Mouse (Mus musculus) heart, postnatal 0 days (tissue): ENCODE data around the gene Ambn. TPM values are rescaled to one million over a fixed set of nuclear protein-coding genes. Genes with fewer than 3 reads are reported as not detected.

Experiments
- ATAC-seq: fragments of 200-750 bp; cut with Nextera tagmentation; 2 replicates; pipeline ENCODE4 v1.8.0; 2017; ENCODE audit warnings: low read depth, moderate number of reproducible peaks, moderate library complexity; ENCODE audit not compliant: insufficient read depth
- DNase-seq: peaks from one replicate; pipeline ENCODE4 v3.0.0-alpha.2; 2016; ENCODE audit warnings: low spot score
- H3K27ac ChIP-seq: fragments of 300-500 bp; sonication (generic); 2 replicates; pipeline ENCODE4 v1.5.1; 2014; ENCODE audit warnings: low read depth, mild to moderate bottlenecking
- H3K27me3 ChIP-seq: fragments of 300-500 bp; sonication (generic); 2 replicates; pipeline ENCODE4 v1.6.1; 2014; ENCODE audit warnings: low read length, mixed read lengths; ENCODE audit not compliant: control insufficient read depth, insufficient read depth
- H3K36me3 ChIP-seq: fragments of 300-500 bp; sonication (generic); replicated peaks from 2 replicates; pipeline ENCODE4 v1.6.1; 2014; ENCODE audit warnings: low read length, mixed read lengths; ENCODE audit not compliant: control insufficient read depth, insufficient read depth
- H3K4me1 ChIP-seq: fragments of 300-500 bp; sonication (generic); 2 replicates; pipeline ENCODE4 v1.6.1; 2014; ENCODE audit warnings: antibody characterized with exemption; ENCODE audit not compliant: control insufficient read depth, insufficient read depth
- H3K4me2 ChIP-seq: fragments of 300-500 bp; sonication (generic); 2 replicates; pipeline ENCODE4 v1.6.1; 2014; ENCODE audit warnings: low read depth, mild to moderate bottlenecking, low read length, moderate library complexity
- H3K4me3 ChIP-seq: fragments of 300-500 bp; sonication (generic); 2 replicates; pipeline ENCODE4 v1.5.1; 2014; ENCODE audit warnings: low read depth, low read length
- H3K9ac ChIP-seq: fragments of 300-500 bp; sonication (generic); replicated peaks from 2 replicates; pipeline ENCODE4 v1.6.1; 2014; ENCODE audit warnings: low read depth, low read length, mixed read lengths
- H3K9me3 ChIP-seq: fragments of 300-500 bp; sonication (generic); replicated peaks from 2 replicates; pipeline ENCODE4 v1.6.1; 2016; ENCODE audit warnings: low read length; ENCODE audit not compliant: control insufficient read depth
- CTCF ChIP-seq: IDR thresholded peaks from 2 replicates; pipeline ENCODE4 v1.5.1; 2016; ENCODE audit warnings: antibody characterized with exemption, control low read depth, low read depth
- EP300 ChIP-seq: IDR thresholded peaks from 2 replicates; pipeline ENCODE4 v1.6.1; 2016; ENCODE audit warnings: antibody characterized with exemption, low read depth
- WGBS: fragments of 180-500 bp; shearing (Covaris S2); extraction: QIAGEN DNeasy Blood & Tissue Kit; methylation state at CpG from one replicate; pipeline ENCODE4 v1.1.7; 2014; 5-methylcytosine and 5-hydroxymethylcytosine counted together
- polyA plus RNA-seq: library from polyadenylated mRNA; unstranded; fragments of >200 nt; fragmentation: Nextera tagmentation; extraction: Ambion mirVana; gene quantifications from 2 replicates; pipeline ENCODE4 v1.2.1, GENCODE M21; 2015
- total RNA-seq: library from RNA; depleted of rRNA; stranded (reverse); fragments of >200 nt; gene quantifications from 2 replicates; pipeline ENCODE4 v1.2.3, GENCODE M21; 2014; ENCODE audit warnings: low replicate concordance; rRNA removed

The Ambn gene
- total and polyA plus RNA-seq, 2 experiments from 2014 or later: not detected

DNA sequence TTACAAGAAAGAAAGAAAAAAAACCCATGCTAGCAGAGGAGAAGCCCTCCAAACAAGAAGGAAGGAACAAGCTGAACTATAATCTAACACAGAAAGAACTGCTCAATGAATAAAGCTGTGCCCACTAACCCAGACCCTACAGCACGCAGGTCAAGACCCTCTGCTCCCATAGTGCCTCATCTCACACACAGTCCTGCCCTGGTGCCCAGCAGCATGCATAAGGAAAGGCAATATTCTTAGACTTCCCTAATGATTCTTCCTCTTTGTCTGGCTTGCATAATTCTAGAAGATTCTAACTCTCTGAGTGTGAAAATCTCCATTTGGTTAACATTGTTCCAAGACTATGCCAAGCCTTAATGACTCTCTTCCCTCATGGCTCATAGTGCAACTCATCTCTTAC lies 53.2 kb downstream of the Ambn start:
- ATAC-seq (no peak), DNase-seq (no peak)
- Histone ChIP-seq H3K36me3 (no peaks in the 10 kb centered on the region), H3K9me3 (no peaks in the 10 kb centered on the region), H3K27ac (no peak overlapping the region), H3K9ac (no peak overlapping the region), H3K4me1 (no peaks in the 10 kb centered on the region), H3K4me2 (no peak overlapping the region), H3K27me3 (no peaks in the 10 kb centered on the region), H3K4me3 (no peak overlapping the region)
- 78% methylated on average over 1 of the region's 1 CpGs for WGBS
- TF ChIP-seq CTCF (no peak), EP300 (no peak)

Other genes starting within 250 kb of the Ambn start
- not detected in 2 replicates for gene Gm7714, start 187.1 kb upstream of the Ambn start, total RNA-seq
- gene Gm7714, start 187.1 kb upstream of the Ambn start, polyA plus RNA-seq: not detected in 2 replicates
- gene Prol1, start 138.7 kb upstream of the Ambn start, total RNA-seq: not detected in 2 replicates
- gene Prol1, start 138.7 kb upstream of the Ambn start, polyA plus RNA-seq: not detected in 2 replicates
- gene Amtn, start 79.9 kb upstream of the Ambn start, total RNA-seq: not detected in 2 replicates
- not detected in 2 replicates for gene Amtn, start 79.9 kb upstream of the Ambn start, polyA plus RNA-seq
- gene Enam, start 32.0 kb downstream of the Ambn start, total RNA-seq: not detected in 2 replicates
- gene Enam, start 32.0 kb downstream of the Ambn start, polyA plus RNA-seq: not detected in 2 replicates
- not detected in 2 replicates for gene Jchain, start 71.9 kb downstream of the Ambn start, total RNA-seq
- 0.05 and 0.10 TPM in 2 replicates for gene Jchain, start 71.9 kb downstream of the Ambn start, polyA plus RNA-seq
- 6.3 and 13.4 TPM in 2 replicates for gene Utp3, start 98.5 kb downstream of the Ambn start, total RNA-seq
- 36.1 and 37.2 TPM in 2 replicates for gene Utp3, start 98.5 kb downstream of the Ambn start, polyA plus RNA-seq
- 12.7 and 15.2 TPM in 2 replicates for gene Rufy3, start 109.0 kb downstream of the Ambn start, total RNA-seq
- 6.8 and 7.3 TPM in 2 replicates for gene Rufy3, start 109.0 kb downstream of the Ambn start, polyA plus RNA-seq
- 68.2 and 83.1 TPM in 2 replicates for gene Grsf1, start 220.2 kb downstream of the Ambn start, total RNA-seq
- 112 and 125 TPM in 2 replicates for gene Grsf1, start 220.2 kb downstream of the Ambn start, polyA plus RNA-seq